Mouse (Mus musculus): ENCODE measurements around the gene Dao.

DNA sequence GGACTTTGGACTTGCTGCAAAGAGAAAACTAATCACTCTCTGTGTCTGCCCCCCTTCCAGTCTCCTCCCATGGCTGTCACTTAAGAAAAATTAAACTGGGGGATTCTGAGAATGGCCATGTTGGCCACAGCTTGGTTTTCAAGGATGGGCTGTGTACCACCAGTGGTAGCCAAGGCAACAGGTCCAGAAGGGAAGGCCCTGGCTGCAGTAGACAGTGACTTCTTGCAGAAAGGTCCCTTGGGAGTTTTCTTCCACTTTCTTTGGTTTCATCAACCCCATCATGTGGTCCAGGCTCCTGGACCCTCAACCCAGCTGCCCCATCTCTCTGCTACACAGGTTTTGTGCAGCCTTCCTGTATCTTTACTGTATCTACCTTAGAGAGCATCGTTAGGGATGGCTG is 37.4 kb downstream of the Dao start:
- TF ChIP-seq CTCF (IDR thresholded peaks at IDR 0.05; ENCODE audit: insufficient read depth, low read depth, low read length) (no peak), POLR2A (IDR thresholded peaks at IDR 0.05; ENCODE audit: insufficient read depth, low read depth, low read length) (no peak)
